Mouse (Mus musculus): ENCODE measurements at regions not wholly inside any gene's neighbourhood (a gene's known extent, or its start where the extent isn't known, plus 50 kb on each side); places are given as distances from the start of the nearest gene placed in this dataset.

DNA sequence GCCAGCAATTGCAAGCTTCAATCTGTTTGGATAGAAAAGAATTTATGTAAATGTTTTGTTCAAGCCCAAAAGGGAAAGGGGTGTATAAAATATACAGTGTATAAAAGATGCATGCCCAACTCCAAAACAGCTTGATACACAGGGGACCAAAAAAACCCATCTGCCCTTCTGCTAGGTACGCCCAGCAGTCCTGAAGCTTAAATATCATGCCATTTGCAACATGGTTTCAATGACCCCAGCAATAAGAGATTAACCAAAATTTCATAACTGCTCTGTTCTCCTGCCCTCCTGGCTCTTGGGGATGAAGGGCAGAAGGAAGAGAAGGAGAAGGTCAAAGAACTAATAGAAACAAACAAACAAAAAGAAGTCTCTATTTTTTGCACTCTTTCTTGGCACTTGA, 158.4 kb downstream of the Gm11361 start:
- ATAC-seq (replicated peaks; ENCODE audit: insufficient number of reproducible peaks, low FRiP score, low TSS enrichment, poor library complexity, severe bottlenecking) = no peak

DNA sequence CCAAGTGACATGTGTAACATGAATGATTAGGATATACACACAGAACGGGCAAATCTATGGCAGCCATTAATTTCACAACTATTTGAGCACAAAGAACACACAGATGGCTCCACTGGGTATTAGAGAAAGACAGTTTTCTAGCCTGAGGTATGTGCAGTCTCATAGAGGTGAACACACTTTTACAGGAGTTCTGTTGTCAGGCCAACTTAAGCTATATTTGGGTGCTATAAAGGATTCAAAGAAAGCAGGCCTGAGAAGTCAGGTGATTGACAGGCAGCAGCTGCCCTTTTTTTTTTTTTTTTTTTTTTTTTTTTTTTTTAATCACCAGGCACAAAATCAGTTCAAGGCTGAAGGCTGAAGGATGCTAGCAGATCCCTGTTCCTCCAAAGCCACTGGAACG, 153.0 kb downstream of the Gm11361 start:
- ATAC-seq (replicated peaks; ENCODE audit: insufficient number of reproducible peaks, low FRiP score, low TSS enrichment, poor library complexity, severe bottlenecking) = no peak

DNA sequence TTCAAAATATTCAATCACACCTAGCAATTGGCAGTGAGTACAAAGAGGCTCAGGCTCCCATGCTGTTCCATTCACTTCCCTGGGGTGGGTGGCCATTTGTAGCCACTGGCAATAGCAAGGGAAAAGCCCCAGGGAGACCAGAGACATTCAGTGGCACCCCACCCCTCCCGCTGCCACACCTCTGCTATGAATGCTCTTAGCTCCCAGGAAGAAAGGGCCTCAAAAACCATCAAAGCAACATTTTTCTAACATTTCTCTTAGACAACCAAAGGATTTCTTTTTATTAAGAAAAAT, 152.2 kb downstream of the Gm11361 start:
- ATAC-seq (replicated peaks; ENCODE audit: insufficient number of reproducible peaks, low FRiP score, low TSS enrichment, poor library complexity, severe bottlenecking) = no peak

GRCm38 (mm10) chr13:28408868-28409608, 151.7 kb downstream of the Gm11361 start:
- ATAC-seq (replicated peaks; ENCODE audit: insufficient number of reproducible peaks, low FRiP score, low TSS enrichment, poor library complexity, severe bottlenecking) = no peak

DNA sequence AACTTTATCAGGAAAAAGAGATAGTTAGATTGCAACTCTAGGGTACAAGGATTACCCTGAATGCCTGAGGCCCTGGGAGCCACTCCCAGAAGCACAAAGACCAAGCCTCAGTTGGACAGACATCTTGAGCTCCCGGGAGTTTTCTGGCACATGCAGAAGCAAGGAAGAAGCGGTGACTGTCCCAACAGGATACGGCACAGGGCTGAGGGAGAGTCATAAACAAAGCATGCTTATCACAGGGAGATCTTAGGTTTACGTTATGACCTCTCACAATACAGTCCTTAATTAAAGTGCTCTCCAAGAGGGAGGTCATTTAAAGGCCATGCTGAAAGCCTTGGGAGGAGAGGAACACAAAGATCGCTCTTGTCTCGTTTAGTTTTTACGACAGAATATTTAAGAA, 143.1 kb downstream of the Gm11361 start:
- ATAC-seq (replicated peaks; ENCODE audit: insufficient number of reproducible peaks, low FRiP score, low TSS enrichment, poor library complexity, severe bottlenecking) = no peak
